ENCODE assay signal across 10 mouse cellular contexts in the genomic region with DNA sequence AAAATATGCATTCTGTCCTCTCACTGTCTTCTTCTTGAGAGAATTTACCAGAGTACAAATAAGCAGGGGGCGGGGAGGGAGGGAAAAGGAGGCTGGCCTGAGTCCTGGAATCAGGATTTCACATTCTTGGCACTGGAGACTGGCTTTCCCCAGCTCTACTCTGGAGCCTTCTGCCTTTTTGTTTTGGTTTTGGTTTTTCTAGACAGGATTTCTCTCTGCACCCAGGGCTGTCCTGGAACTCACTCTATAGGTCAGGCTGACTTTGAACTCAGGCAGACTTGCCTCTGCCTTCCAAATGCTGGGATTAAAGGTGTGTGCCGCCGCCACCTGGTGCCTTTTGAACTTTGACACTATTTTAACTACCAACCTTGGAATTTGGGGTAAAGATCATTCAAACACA. TPM values are rescaled to one million over a fixed set of nuclear protein-coding genes. Genes with fewer than 3 reads are reported as not detected.
DNase-seq lines count a peak whose midpoint lies in the region; ATAC-seq and TF ChIP-seq lines count a peak whose summit lies in the region.
"Had no signal": no experiment of that assay in that cellular context is flagged by ENCODE, and none has a peak within 500 bp of the region (broad histone marks: within the 10 kb centered on the region; RNA-seq: fewer than 3 reads in every experiment).

No protein-coding gene starts in this region.

- H3K4me3 ChIP-seq in heart, embryonic 10.5 days = no peak overlapping the region
- H3K4me3 ChIP-seq in lung, embryonic 15.5 days = no peak overlapping the region
- H3K4me3 ChIP-seq in lung, adult 2 months (replicated peaks; ENCODE audit: extremely low read depth, low read depth, low read length) = no peak overlapping the region
- H3K4me3 ChIP-seq in brown adipose tissue, adult 24 weeks (ENCODE audit: insufficient read depth, low read depth, low read length) = peak overlapping the region; percentile 56
- no peak overlapping the region for H3K4me3 ChIP-seq in hindbrain, embryonic 11.5 days (ENCODE audit: low read depth, low read length)

- H3K9me3 ChIP-seq in heart, embryonic 10.5 days = no peaks in the 10 kb centered on the region
- H3K9me3 ChIP-seq in lung, embryonic 15.5 days = no peaks in the 10 kb centered on the region
- no peaks in the 10 kb centered on the region for H3K9me3 ChIP-seq in hindbrain, embryonic 11.5 days (ENCODE audit: control insufficient read depth, low read length)

- 79% methylated on average over 3 of the region's 3 CpGs for WGBS in heart, embryonic 10.5 days
- 64% methylated on average over 3 of the region's 3 CpGs for WGBS in lung, embryonic 15.5 days
- 71% methylated on average over 3 of the region's 3 CpGs for WGBS in lung, adult 2 months
- 90% methylated on average over 3 of the region's 3 CpGs for whole genome bisulfite sequencing in hindbrain, embryonic 11.5 days

- H3K4me1 ChIP-seq in heart, embryonic 10.5 days = peaks cover 12% of the 10 kb centered on the region; the same call in 1 of the 2 replicates
- peaks cover 9% of the 10 kb centered on the region; the same call in 1 of the 2 replicates for H3K4me1 ChIP-seq in lung, embryonic 15.5 days
- H3K4me1 ChIP-seq in lung, adult 2 months (ENCODE audit: control insufficient read depth, insufficient read depth, low read length) = 0 out of 2 replicates have a peak, but pooled peaks cover 3% of the 10 kb centered on the region
- peaks cover 11% of the 10 kb centered on the region for H3K4me1 ChIP-seq in brown adipose tissue, adult 24 weeks (ENCODE audit: control insufficient read depth, insufficient read depth, insufficient read length, low read length)
- H3K4me1 ChIP-seq in hindbrain, embryonic 11.5 days (replicated peaks; ENCODE audit: control insufficient read depth, insufficient read depth, low read length) = no peaks in the 10 kb centered on the region

- H3K27me3 ChIP-seq in heart, embryonic 10.5 days (ENCODE audit: insufficient read depth, poor library complexity, severe bottlenecking) = no peaks in the 10 kb centered on the region
- H3K27me3 ChIP-seq in lung, embryonic 15.5 days = no peaks in the 10 kb centered on the region
- no peaks in the 10 kb centered on the region for H3K27me3 ChIP-seq in hindbrain, embryonic 11.5 days (ENCODE audit: control insufficient read depth, insufficient read depth, low read length)

- peak; percentile 65; the same call in 1 of the 2 replicates for ATAC-seq in lung, embryonic 15.5 days (ENCODE audit: borderline replicate concordance, extremely low read depth, low FRiP score, low TSS enrichment)
- ATAC-seq in hindbrain, embryonic 11.5 days (ENCODE audit: low FRiP score) = no peak

- no peak for TF ChIP-seq POLR2A in lung, adult 2 months (IDR thresholded peaks at IDR 0.05; ENCODE audit: borderline replicate concordance, extremely low read depth, low read depth, low read length)

- H3K4me2 ChIP-seq in lung, embryonic 15.5 days = no peak overlapping the region
- no peak overlapping the region for H3K4me2 ChIP-seq in hindbrain, embryonic 11.5 days (replicated peaks; ENCODE audit: low read depth, low read length)

- no peaks in the 10 kb centered on the region for H3K36me3 ChIP-seq in heart, embryonic 10.5 days
- H3K36me3 ChIP-seq in lung, embryonic 15.5 days = no peaks in the 10 kb centered on the region
- no peaks in the 10 kb centered on the region for H3K36me3 ChIP-seq in hindbrain, embryonic 11.5 days (ENCODE audit: control insufficient read depth, insufficient read depth, low read length)

- no peak for TF ChIP-seq CTCF in lung, adult 2 months (IDR thresholded peaks at IDR 0.05; ENCODE audit: insufficient read depth, low read length)

- peak; percentile 35 to 43 for DNase-seq in heart, adult 18-20 months
- DNase-seq in heart, embryonic 10.5 days (ENCODE audit: low spot score) = no peak
- DNase-seq in lung, adult 2 months = no peak
- peak; percentile 45 for DNase-seq in lung, postnatal 10 days
- no peak for DNase-seq in spleen, postnatal 4 days (ENCODE audit: low spot score in 2 of 2)
- DNase-seq in hindbrain, embryonic 11.5 days (ENCODE audit: low spot score) = no peak
- DNase-seq: cerebellum, adult 11 months; right cerebral cortex, postnatal 14 days had no signal

- no peak overlapping the region for H3K27ac ChIP-seq in heart, embryonic 10.5 days
- H3K27ac ChIP-seq in lung, embryonic 15.5 days = peak overlapping the region; percentile 44; the same call in 1 of the 2 replicates
- H3K27ac ChIP-seq in brown adipose tissue, adult 24 weeks (replicated peaks; ENCODE audit: low read depth, low read length) = peak overlapping the region; percentile 93
- no peak overlapping the region for H3K27ac ChIP-seq in hindbrain, embryonic 11.5 days (ENCODE audit: low read depth, low read length)

- no peak overlapping the region for H3K9ac ChIP-seq in lung, embryonic 15.5 days
- H3K9ac ChIP-seq in hindbrain, embryonic 11.5 days (ENCODE audit: low read depth, low read length) = no peak overlapping the region

RNA-seq across cellular contexts. Expression of gene Gtf2a1, which starts 48.1 kb away (rescaled TPM):
- 10 to 100 TPM; 23.1 to 29.9 TPM for total RNA-seq in heart, adult 18-20 months (2021)
- 32.0 and 42.3 TPM in 2 replicates for polyA plus RNA-seq in heart, embryonic 10.5 days (2016; fragmentation: Nextera tagmentation; extraction: Ambion mirVana)
- 42.9 and 46.3 TPM in 2 replicates for polyA plus RNA-seq in lung, embryonic 15.5 days (2015; fragmentation: Nextera tagmentation; extraction: Ambion mirVana)
- 11.8 and 13.7 TPM in 2 replicates for polyA plus RNA-seq in lung, adult 2 months (2012; rRNA removed)
- polyA plus RNA-seq in brown adipose tissue, adult 24 weeks (2012; ENCODE audit: insufficient read depth, insufficient read length, missing spikeins) = 16.8 and 17.1 TPM in 2 replicates
- polyA plus RNA-seq in hindbrain, embryonic 11.5 days (2014; fragmentation: Nextera tagmentation; extraction: Ambion mirVana) = 57.9 and 61.3 TPM in 2 replicates

Comparison
In these comparisons a context has a peak if more than half of its experiments do, and no peak if none do; other contexts are left out.
1. DNase-seq: peak in heart, adult 18-20 months (2 of 2) and lung, postnatal 10 days (single experiment); none in heart, embryonic 10.5 days (single experiment), lung, adult 2 months (single experiment), spleen, postnatal 4 days (0 of 2) and hindbrain, embryonic 11.5 days (single experiment).
2. H3K27ac ChIP-seq: peak in lung, embryonic 15.5 days (single experiment) and brown adipose tissue, adult 24 weeks (single experiment); none in heart, embryonic 10.5 days (single experiment) and hindbrain, embryonic 11.5 days (single experiment).